Mouse (Mus musculus) lung, adult 2 months (tissue): ENCODE data around the gene Tbcc. TPM values are rescaled to one million over a fixed set of nuclear protein-coding genes. Genes with fewer than 3 reads are reported as not detected.

Source experiments
- DNase-seq: peaks from one replicate; pipeline ENCODE4 v3.0.0; 2022
- H3K4me1 ChIP-seq: fragments of 200-500 bp; 2 replicates; pipeline ENCODE4 v1.6.1; 2011; ENCODE audit warnings: low read length; ENCODE audit not compliant: control insufficient read depth, insufficient read depth
- H3K4me3 ChIP-seq: fragments of 200-500 bp; replicated peaks from 2 replicates; pipeline ENCODE3; 2011; ENCODE audit warnings: low read depth, mild to moderate bottlenecking, control low read depth, low read length; ENCODE audit errors: extremely low read depth
- CTCF ChIP-seq: fragments of 200-500 bp; IDR thresholded peaks from 2 replicates; pipeline ENCODE4 v1.5.1; 2011; ENCODE audit warnings: mild to moderate bottlenecking, low read length, control low read depth; ENCODE audit not compliant: insufficient read depth
- POLR2A ChIP-seq: fragments of 200-500 bp; IDR thresholded peaks from 2 replicates; pipeline ENCODE4 v1.6.1; 2011; ENCODE audit warnings: low read depth, mild to moderate bottlenecking, control low read depth, low read length, borderline replicate concordance; ENCODE audit errors: extremely low read depth
- WGBS: fragments of 180-500 bp; shearing (Covaris S2); methylation state at CpG from one replicate; pipeline ENCODE4 v1.1.7; 2018; 5-methylcytosine and 5-hydroxymethylcytosine counted together
- polyA plus RNA-seq: library from polyadenylated mRNA; depleted of rRNA; stranded (reverse); fragments of >200 nt; gene quantifications from 2 replicates; pipeline ENCODE4 v1.2.3, GENCODE M21; 2012; rRNA removed

Gene Tbcc
- polyA plus RNA-seq, 1 experiment = 17.9 TPM

GRCm38 (mm10) chr17:46927781-46928180 lies 37.3 kb downstream of the Tbcc start:
- Histone ChIP-seq H3K4me1 (no peaks in the 10 kb centered on the region), H3K4me3 (no peak overlapping the region)
- WGBS = 95% methylated on average over 5 of the region's 5 CpGs
- DNase-seq = no peak
- TF ChIP-seq CTCF (no peak), POLR2A (no peak)

DNA sequence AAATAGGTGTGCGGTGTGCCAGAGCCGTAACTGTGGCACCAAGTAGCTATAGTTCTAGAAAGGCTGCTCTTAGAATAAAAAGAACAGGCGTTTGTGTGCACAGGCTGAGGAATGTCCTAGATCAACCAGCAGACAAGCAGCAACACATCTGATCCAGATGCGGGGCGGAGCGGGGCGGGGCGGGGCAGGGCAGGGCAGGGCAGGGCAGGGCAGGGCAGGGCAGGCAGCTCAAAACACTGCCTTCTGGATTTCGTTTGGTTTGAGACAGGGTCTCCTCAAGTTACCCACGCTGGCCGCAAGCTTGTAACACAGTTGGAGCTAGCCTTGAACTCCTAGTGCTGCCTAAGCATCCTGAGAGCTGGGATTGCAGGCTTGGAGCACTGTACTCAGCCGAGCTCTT lies 38.8 kb downstream of the Tbcc start:
- Histone ChIP-seq H3K4me1 (no peaks in the 10 kb centered on the region), H3K4me3 (no peak overlapping the region)
- no peak for DNase-seq
- TF ChIP-seq CTCF = no peak
- TF ChIP-seq POLR2A = no peak
- WGBS = 81% methylated on average over 12 of the region's 12 CpGs

GRCm38 (mm10) chr17:46929897-46930296 lies 39.4 kb downstream of the Tbcc start:
- no peak for DNase-seq
- TF ChIP-seq CTCF (no peak), POLR2A (no peak)
- H3K4me1 ChIP-seq = no peaks in the 10 kb centered on the region
- 85% methylated on average over 7 of the region's 7 CpGs for WGBS
- H3K4me3 ChIP-seq = no peak overlapping the region

DNA sequence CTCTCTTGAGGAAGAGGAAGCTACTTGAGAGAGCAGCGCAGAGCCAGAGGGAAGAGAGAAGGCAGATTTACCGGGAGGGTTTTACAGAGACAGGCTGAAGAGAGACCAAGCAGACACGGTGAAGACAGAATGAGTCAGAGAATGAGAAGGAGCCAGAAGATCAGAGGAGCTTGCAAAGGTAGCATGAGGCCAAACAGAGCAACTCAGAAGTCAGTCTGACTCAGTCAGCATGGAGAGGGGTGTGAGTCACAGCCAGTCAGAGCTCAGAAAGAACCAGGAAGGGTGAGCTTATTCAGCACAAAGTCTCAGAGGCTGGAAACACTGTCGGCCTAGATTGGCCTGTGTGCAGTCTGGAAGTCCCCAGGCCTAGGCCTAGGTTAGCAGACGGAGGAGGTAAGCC lies 42.5 kb downstream of the Tbcc start:
- 82% methylated on average over 5 of the region's 5 CpGs for WGBS
- TF ChIP-seq POLR2A = no peak
- TF ChIP-seq CTCF = no peak

DNA sequence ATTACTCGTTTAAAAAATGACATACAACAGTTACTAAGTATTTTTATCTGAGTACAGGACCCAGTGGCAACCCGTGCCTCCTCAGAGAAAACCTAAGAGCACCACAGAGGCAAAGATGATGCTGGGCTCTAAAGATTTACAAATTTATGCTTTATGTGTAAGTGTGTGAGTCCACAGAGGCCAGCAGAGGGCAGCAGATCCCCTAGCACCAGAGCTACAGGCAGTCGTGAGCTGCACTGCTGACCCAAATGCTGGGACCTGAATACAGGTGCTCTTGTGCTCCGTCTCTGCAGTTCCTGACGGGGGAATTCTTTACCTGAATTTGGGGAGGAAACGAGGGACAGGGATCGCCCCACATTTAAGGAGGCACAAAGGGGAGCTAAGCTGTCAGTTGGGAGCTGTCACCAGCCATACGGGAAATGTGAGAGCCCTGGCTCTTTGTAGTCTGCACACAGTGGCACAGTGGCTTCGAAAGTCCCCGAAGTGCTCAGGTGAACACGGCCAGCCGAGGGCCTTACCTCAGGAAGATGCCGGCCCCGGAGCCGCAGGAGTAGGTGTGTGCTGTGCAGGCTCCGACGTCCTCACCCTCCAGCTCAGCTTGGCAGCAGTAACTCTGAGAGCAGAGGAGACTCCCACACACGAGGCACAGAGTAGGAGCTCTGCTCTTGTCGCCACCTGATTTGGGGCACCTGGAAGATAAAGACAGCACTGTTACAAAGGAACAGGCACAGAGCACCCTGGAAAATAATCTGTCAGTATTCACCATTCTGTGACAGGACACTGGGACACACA lies 43.3 kb downstream of the Tbcc start:
- peak; percentile 36 for DNase-seq
- Histone ChIP-seq H3K4me1 (no peaks in the 10 kb centered on the region), H3K4me3 (no peak overlapping the region)
- 81% methylated on average over 19 of the region's 19 CpGs for WGBS
- no peak for TF ChIP-seq POLR2A
- peak; percentile 76 for TF ChIP-seq CTCF

More for the DNA sequence above, 42.5 kb downstream of the Tbcc start:
- Histone ChIP-seq H3K4me3 (no peak overlapping the region), H3K4me1 (no peaks in the 10 kb centered on the region)
- DNase-seq = no peak

- 91% methylated on average over 8 of the region's 8 CpGs for WGBS
- TF ChIP-seq POLR2A (no peak), CTCF (no peak)
- DNase-seq = no peak
Observed at GRCm38 (mm10) chr17:46940461-46940860, 50.0 kb downstream of the Tbcc start.

More at GRCm38 (mm10) chr17:46940461-46940860, 50.0 kb downstream of the Tbcc start:
- H3K4me3 ChIP-seq = no peak overlapping the region
- no peaks in the 10 kb centered on the region for H3K4me1 ChIP-seq

Other genes starting within 250 kb of the Tbcc start
- 22.6 and 24.1 TPM in 2 replicates for gene Klc4, start 244.7 kb upstream of the Tbcc start, polyA plus RNA-seq
- gene Mrpl2, start 244.5 kb upstream of the Tbcc start, polyA plus RNA-seq = 52.1 and 61.5 TPM in 2 replicates
- gene Cul7, start 240.3 kb upstream of the Tbcc start, polyA plus RNA-seq = 40.1 and 45.7 TPM in 2 replicates
- 27.3 and 30.8 TPM in 2 replicates for gene Rrp36, start 216.3 kb upstream of the Tbcc start, polyA plus RNA-seq
- 48.2 and 55.7 TPM in 2 replicates for gene Mea1, start 211.9 kb upstream of the Tbcc start, polyA plus RNA-seq
- gene Klhdc3, start 209.8 kb upstream of the Tbcc start, polyA plus RNA-seq = 68.4 and 78.1 TPM in 2 replicates
- 44.4 and 53.8 TPM in 2 replicates for gene Ppp2r5d, start 185.6 kb upstream of the Tbcc start, polyA plus RNA-seq
- 60.6 and 80.4 TPM in 2 replicates for gene Pex6, start 179.2 kb upstream of the Tbcc start, polyA plus RNA-seq
- gene Gnmt, start 161.5 kb upstream of the Tbcc start, polyA plus RNA-seq = 13.4 and 14.1 TPM in 2 replicates
- 54.9 and 59.7 TPM in 2 replicates for gene Cnpy3, start 138.5 kb upstream of the Tbcc start, polyA plus RNA-seq
- not detected in 2 replicates for gene Ptcra, start 127.0 kb upstream of the Tbcc start, polyA plus RNA-seq
- 65.3 and 79.1 TPM in 2 replicates for gene 2310039H08Rik, start 118.0 kb upstream of the Tbcc start, polyA plus RNA-seq
- gene Rpl7l1, start 108.0 kb upstream of the Tbcc start, polyA plus RNA-seq = 14.3 and 21.6 TPM in 2 replicates
- 11.8 and 16.3 TPM in 2 replicates for gene Bicral, start 32.2 kb upstream of the Tbcc start, polyA plus RNA-seq
- gene Prph2, start 19.8 kb downstream of the Tbcc start, polyA plus RNA-seq = not detected in 2 replicates
- gene Ubr2, start 119.9 kb downstream of the Tbcc start, polyA plus RNA-seq = 27.0 and 31.2 TPM in 2 replicates